Mouse (Mus musculus) small intestine, adult 2 months (tissue): ENCODE data around the gene Tubb2b.
"Not testable (repeated sequence)": the region's sequence is repeated elsewhere in the genome, so short reads cannot be mapped to it uniquely, and the experiment has no call there.

Experiments
- CTCF ChIP-seq: fragments of 200-500 bp; IDR thresholded peaks from 2 replicates; pipeline ENCODE4 v1.5.1; 2012; ENCODE audit warnings: low read depth, mild to moderate bottlenecking, control low read depth, inconsistent platforms, low read length, moderate library complexity, mixed read lengths; ENCODE audit not compliant: insufficient replicate concordance, insufficient read length; ENCODE audit errors: extremely low read depth
- POLR2A ChIP-seq: fragments of 200-500 bp; IDR thresholded peaks from 2 replicates; pipeline ENCODE4 v1.6.1; 2012; ENCODE audit warnings: low read depth, mild to moderate bottlenecking, control low read depth, inconsistent platforms, low read length, moderate library complexity

DNA sequence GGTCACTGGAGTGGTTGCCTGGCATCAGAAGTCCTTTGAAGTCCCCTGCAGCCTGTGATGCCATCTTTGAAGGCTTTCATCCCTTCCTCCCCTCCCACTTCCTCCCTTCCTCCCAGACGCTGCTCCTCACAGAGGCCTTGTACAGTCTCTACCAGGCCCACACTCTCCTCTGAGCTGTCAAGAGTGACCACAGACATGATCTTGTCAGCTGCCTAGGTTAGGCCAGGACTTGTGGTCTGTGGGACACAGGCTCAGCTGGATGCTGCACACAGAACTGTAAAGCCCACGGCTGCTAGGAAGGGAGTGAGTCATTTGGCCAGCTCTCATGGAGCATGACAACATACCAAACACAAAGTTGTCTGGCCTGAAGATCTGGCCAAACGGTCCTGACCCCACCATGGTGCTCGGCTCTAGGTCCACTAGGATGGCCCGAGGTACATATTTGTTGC, 42.0 kb downstream of the Tubb2b start:
- not testable (repeated sequence) for TF ChIP-seq POLR2A, CTCF
